Mouse (Mus musculus) inflammation-experienced regulatory T-cells, adult 6 months (primary cell): ENCODE measurements around the gene Vmn2r100. TPM values are rescaled to one million over a fixed set of nuclear protein-coding genes. Genes with fewer than 3 reads are reported as not detected.

Source experiments
- ATAC-seq: one replicate; pipeline ENCODE4 v1.8.0; 2017
- polyA plus RNA-seq, 3 experiments: library from polyadenylated mRNA; unstranded; fragments of 100-300 nt; shearing (Covaris generic); gene quantifications; one replicate each; pipeline ENCODE4 v1.2.1; 2017

Gene Vmn2r100
- polyA plus RNA-seq = under 1 TPM in 2 of 3 experiments, not detected in 1; 0.13 to 0.62 TPM

GRCm38 (mm10) chr17:19504432-19504831 lies at the start of gene Vmn2r100:
TSS of gene Vmn2r100 (plus strand) at chr17:19504732.
- ATAC-seq = no peak

- no peak for ATAC-seq
Observed at GRCm38 (mm10) chr17:19482866-19483265, 21.7 kb upstream of the Vmn2r100 start.

GRCm38 (mm10) chr17:19576927-19577326 lies 72.4 kb downstream of the Vmn2r100 start, which contains the start of gene Vmn2r101:
TSS of gene Vmn2r101 (plus strand) at chr17:19577227.
- ATAC-seq = no peak

Other genes with a start within 250 kb of the Vmn2r100 start
- gene Vmn2r99, start 142.8 kb upstream of the Vmn2r100 start, polyA plus RNA-seq = under 1 TPM in 1 of 3 experiments, not detected in 2; 0.08 TPM
- not detected for gene Vmn2r101, start 72.5 kb downstream of the Vmn2r100 start, polyA plus RNA-seq
- gene Vmn2r102, start 155.6 kb downstream of the Vmn2r100 start, polyA plus RNA-seq = under 1 TPM in 1 of 3 experiments, not detected in 2; 0.03 TPM